Mouse (Mus musculus) CD4-positive, CD25-positive, alpha-beta regulatory T cell, adult 4 months (primary cell): ENCODE measurements around the gene Zdhhc6. TPM values are rescaled to one million over a fixed set of nuclear protein-coding genes. Genes with fewer than 3 reads are reported as not detected.

Experiments used
- ATAC-seq: one replicate; pipeline ENCODE4 v1.8.0; 2017
- polyA plus RNA-seq, 2 experiments: library from polyadenylated mRNA; unstranded; fragments of 100-300 nt; shearing (Covaris generic); gene quantifications; one replicate each; pipeline ENCODE4 v1.2.1; 2017

The Zdhhc6 gene
- polyA plus RNA-seq, 2 experiments from 2014 or later = 61.9 to 69.0 TPM

DNA sequence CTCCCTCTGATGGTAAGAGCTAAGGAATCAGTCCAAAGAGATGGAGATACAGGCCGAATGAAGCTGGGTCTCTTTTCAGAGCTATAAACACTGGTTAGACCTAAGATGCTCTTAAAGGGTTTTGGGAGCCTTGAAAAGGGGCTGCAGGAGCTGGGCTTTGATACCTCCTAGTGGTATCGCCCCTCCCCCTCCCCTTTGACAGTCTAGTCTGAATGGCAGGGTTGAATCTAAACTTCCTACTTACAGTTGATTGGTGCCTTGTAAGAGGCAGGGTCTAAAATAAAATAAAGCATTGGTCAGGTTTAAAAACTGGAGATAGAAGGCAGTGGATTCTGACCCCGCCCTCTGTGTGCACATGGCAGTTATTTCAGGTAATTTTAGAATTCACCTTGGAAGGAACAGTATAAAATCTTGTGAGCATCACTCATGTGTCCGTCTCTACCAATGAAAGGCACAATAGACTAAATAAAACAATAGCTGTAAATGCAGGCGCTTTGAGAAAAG, 61.3 kb downstream of the Zdhhc6 start:
- peak; percentile 62 for ATAC-seq

DNA sequence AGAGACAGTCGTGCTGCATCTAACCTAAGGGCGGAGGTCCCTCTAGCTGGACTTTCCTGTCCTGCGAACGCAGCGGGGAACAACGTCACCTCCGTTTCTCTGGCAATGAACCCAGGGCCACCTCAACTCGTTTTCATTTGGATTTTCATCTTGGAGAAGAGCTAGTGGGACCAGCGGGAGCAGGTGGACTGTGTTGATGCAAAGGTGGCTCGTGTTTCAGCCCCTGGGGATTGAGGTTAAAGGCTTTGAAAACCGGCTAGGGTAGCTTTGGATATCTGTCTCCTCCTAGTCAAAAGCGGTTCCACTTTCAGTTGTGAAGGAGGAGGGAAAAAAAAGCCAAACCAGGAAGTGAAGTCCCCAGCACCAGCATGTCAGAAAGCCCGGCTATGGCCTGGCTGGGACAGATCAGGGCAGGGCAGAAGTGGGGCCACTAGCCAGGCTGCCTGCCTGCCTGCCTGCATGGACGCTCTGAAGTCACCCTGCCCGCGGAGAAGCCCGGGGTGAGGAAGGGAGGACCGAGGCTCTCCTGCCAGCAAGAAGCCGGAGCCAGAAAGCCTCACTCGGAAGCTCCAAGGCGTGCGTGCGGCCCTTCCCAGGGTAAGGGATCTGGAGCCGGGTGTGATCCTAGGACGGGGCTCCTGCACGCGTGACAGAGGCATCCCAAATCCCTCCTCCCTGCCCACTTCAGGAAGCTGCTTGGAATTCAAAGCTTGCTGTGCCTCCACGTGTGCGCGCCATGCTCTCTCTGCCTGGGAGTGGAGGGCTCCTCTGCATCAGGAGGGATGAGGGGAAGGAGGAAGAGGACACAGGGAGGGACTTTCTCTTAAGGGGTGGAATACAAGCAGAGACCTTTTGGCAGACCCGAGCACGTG, 62.0 kb downstream of the Zdhhc6 start:
- ATAC-seq = peak; percentile 85

DNA sequence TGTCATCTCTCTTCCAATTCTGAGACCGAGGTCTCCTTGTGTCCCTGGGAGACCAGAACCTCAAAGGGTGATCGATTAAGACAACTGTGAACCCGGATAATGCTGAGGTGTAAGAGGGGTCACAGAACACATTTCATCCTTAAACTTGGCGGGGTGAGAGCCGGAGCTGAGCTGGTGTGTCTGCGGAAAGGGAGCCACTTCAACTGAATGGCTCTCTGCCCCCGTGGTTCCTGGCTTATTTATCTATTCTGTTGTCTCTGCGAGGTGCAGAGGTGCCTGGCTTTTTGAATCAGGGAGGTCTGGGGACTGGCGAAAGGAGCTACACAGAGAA, 62.6 kb downstream of the Zdhhc6 start:
- ATAC-seq = peak; percentile 28

DNA sequence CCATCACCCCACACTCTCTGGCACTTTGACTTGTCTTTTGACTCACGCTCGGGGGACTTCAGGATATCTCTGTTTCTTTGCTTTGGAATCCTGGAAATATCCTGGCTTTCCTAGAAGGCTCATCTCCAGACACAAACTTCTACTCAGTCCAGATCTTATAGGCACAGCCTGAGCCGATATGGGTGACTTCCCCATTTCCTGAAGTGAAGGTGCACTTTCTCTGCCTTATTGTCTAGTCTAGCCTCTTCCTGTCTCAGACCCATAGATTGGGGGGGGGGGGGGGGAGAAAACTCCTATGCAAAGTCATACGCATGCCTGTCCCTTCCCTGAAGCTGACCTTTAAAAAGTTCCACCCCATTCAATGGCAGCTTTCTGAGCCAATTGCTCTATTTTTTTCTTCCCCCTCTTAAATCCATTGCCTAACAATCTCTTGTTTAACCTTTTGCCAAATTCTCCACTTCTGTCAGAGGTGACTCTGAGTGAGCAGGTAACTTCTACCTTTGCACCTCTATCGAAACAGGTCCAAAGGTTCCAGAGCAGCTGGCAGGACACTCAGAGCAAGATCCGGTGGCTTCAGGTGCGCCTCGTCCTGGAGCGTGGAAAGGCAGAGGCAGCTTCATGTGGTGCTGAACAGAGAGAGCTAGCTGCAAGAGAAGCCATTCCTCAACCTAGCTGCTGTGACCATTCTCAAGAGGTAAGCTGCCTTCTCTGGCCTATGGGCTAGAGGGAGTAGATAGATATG, 64.3 kb downstream of the Zdhhc6 start, which contains the start of gene Acsl5:
Gene Acsl5, plus strand, starts transcription at position 556 of the 742 bp plus-strand sequence.
- ATAC-seq = no peak

DNA sequence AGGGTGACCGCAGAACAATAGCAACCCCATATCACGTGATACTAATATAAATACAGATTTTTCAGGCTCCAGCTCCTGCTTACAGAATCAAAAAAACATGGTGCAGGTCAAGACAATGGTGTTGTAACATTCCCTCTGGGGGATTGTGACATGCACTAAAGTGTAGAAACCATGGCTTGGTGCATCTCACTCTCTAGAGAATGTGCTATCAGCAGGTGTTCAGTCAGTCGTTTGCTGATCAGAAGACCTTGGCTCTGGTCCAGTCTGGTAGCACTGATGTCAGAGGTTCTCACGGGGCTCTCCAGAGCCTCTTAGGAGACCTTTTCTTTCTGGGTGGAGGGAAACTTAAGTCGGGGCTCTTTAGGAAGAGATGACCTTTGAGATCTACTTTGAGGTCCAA, 65.4 kb downstream of the Zdhhc6 start:
- no peak for ATAC-seq

DNA sequence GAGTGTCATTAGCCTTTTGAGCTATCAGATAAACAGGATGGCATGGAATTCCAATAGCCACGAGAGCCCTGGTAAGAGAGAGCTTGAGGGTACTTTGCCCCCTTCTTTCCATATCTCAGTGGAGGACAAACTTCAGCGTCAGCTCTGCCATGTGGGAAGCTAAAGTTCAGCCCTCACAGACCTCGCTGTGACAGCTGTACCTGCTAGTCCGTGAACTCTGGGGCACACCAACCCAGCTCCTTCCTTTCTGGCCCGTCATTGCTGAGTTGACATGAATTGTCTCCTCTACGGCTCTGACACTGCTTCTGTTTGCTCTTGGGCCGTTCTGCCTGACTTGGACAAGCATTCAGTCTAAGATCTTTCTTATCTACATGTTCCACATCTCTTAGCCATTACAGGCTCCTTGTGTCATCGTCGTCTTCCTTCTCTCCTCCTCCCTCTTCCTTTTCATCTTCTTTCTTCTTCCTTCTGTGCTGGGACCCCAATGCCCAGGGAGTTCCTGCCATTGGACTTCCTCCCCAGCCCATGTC, 67.8 kb downstream of the Zdhhc6 start:
- no peak for ATAC-seq

DNA sequence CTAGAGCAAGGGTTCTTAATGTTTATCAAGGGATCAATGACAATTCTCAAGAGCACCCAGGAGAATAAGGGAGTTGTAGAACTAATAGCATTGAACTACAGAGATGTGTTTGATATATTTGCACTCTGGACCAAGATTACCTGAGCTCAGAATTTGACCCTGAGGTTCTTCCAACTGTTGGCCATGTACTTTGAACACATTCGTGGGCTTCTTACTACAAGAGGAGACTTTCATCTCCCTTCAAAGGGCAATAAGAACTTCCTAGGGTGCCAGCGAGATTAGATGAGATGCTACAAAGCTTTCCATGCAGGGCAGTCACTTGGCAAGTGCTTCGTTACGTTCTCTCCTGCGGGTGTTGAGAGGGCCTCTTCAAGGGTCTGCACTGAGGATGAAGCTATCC, 68.3 kb downstream of the Zdhhc6 start:
- ATAC-seq = no peak

DNA sequence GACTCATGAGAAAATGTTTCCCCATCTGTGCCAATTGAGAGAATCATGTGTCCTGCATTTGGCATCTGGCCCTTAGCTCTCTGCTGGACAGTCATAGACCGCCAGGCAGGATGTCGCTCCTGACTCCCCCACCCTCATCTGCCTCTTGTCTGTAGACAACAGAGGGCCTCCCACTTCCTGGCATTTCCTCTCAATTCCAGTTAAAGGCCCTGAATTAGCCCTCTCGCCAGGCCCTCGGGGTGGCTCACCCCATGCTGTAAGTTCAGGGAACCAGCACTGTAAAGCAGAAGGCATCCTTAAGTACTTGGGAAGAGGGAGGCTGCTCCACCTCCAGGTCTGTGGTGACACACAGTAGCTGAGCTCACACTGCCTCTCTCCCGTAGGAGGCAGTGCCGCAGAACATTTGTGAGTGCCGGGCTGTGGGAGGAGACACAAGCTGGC, 71.0 kb downstream of the Zdhhc6 start:
- no peak for ATAC-seq

DNA sequence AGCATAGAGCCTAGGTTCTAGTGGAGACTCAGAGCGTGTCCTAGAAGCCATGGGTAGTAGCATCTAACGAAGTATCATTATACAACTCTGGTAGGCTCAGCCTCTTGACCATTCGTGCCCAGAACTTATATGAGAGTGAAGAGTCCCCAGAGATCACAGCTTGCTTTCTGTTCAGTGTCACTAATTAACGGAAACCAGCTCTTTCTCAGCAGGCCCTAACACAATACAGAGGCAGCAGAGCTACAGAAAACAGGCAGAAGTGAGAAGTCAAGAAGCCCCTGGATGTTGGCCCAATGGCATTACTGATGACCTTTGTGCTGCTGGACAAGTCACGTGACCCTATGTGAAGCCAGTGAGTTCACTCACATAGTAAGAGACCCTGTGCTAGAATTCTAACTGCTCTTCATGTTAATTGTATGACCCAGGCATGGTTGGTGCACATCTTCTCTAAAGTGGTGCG, 74.6 kb downstream of the Zdhhc6 start, which contains the start of gene Gucy2g:
Gene Gucy2g, minus strand, starts transcription at position 51 of the 460 bp plus-strand sequence.
- no peak for ATAC-seq

DNA sequence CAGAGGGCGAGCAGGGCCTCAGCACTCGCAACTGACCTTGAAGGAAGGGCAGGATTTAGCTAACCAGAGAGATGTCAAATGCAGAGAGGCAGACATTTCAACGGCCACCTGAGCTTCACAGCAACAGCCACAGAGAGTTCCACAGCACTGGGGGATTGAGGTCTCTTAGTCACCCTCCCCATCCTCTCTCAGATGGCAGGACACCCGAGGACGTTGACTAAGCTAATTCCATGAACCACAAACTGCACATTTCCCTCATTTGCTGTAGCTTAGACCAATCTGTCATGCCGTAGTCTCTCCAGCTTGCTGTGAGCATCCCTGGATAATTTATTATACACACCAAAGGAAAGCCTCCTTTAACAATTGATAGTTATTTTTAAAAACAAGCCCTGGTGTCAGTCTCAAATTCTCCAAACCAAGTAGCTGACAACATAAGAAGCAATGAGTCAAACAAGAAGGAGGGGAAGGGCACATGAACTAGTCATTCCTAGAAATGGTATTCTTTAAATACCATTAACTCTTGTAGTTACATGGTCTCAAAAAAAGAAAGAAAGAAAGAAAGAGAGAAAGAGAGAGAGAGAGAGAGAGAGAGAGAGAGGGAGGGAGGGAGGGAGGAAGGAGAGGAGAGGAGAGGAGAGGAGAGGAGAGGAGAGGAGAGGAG, 75.9 kb downstream of the Zdhhc6 start:
- ATAC-seq = no peak

DNA sequence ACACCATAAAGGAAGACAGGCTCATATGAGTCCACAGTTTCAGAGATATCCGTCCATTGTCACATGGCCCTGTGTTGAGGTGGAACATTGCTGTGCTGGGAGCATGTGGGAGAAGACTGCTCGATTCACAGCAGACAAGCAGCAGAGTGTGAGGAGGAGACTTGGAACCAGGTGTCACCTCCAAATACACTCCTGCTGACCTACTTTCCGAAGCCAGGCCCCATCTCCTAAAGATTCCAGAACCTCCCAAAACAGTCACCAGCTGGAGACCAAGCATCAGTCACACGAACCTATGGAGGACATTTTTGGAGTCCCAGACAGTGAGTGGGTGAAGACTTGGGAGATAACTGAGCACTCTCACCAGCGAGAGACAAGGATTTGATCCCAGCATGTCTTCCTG, 79.3 kb downstream of the Zdhhc6 start:
- no peak for ATAC-seq

DNA sequence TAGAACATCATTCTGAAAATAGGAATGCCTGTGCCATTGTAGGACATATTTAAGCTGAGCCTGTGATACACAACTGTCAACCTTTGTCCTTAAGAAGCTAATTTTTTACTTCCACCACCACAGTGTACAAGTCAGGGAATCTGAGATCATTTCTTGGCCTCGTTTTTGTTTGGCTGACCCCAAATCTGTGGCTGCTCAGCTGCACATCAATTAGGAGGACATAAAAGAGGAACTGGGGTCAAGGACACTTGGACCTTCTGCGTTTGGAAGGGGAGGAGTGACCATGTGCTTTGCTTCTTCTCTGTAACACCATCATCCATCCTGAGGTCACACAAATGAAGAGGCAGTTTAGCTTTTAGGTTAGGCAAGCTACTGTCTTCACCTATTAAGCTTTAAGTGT, 79.8 kb downstream of the Zdhhc6 start:
- ATAC-seq = no peak

DNA sequence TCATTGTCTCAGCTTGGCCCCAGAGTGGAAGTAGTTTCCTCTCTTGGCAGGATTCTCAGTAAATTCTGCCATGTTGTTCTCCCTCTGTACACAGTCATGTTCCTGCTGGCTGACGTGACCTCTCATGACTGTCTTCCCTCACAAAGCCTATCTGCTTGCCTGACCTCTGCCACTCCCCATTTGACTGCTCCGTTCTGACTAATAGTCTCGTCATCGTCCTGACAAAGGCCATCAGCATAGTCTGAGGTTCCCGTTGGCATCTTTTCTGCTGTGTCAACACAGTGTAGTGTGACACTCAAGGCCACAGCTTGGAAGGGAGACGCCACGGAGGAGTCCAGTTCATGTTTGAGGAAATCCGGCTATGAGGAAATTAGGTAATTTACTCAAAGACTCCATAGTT, 83.7 kb downstream of the Zdhhc6 start:
- ATAC-seq = no peak

DNA sequence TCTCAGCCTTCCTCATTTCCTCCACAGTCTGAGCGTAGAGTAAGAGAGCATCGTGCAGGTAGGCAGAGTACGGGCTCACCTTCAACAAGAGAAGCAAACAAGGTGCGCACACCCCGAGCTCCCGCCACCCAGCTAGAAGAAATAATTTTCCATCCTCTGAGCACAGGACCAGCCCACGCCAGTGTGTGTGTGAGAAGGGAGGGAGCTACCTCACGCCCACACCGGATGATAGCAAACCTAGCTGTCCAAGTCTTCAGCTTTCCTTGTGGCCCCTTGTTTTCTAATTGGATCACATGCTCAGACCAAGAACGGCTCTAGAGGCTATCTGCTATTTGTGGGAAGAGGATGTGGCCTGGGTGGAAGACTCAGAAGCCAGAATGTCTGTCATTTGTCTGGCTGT, 84.8 kb downstream of the Zdhhc6 start:
- ATAC-seq = no peak

DNA sequence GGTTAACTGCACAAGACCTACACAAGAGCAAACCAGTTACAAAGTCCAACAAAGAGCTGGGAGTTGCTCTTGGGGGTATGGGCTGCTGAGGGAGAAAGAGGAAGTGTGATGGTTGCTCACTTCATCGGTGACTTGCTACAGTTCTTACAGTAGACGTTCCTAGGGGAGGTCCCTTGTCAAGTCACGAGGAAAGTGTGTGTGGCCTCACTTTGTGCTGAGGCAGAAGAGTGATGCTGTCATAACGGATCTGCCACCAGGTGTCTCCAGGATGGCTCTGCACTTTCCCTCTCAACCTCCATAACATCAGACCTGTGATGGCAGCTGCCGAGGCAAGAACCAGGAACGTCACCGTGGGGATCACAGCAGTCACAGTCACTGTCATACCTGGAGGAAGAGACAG, 88.7 kb downstream of the Zdhhc6 start:
- no peak for ATAC-seq

DNA sequence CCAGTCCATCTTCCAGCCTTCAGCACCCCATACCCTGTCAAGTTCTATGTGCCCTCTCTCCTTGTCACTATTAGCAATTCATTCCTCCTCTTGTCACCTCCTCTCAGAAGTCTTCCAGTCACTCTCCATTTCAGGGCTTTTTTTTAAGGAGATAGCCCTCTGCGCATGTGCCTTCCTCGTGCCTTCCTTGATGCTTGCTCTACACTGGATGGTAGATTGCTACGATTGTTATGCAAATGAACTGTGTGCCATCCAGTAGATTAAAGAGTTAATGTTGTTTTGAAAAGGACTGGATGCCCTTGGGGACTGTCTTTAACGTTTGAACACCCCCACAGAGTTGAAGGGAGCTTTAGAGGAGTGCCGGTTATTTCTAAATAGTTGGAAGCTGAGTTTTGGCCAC, 89.2 kb downstream of the Zdhhc6 start:
- no peak for ATAC-seq

DNA sequence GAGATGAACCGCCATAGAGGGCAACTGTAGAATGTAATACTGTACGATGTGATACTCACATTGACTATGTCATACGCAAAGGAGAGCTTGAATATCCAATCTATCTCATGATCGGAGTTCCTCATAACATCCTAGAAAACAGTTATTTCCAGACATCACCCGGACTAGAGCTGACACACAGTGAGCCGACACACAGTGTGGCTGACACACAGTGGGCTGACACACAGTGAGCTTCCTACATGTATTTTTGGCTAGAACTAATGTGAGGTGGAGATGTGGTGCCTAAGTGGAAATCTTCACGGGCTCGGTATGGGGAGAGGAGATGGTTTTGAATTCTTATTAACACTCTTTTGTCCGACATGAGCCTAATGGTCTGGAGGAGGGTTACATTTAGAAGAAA, 93.6 kb downstream of the Zdhhc6 start:
- ATAC-seq = no peak

Other genes starting within 250 kb of the Zdhhc6 start
- gene Gpam, start 188.8 kb downstream of the Zdhhc6 start, polyA plus RNA-seq = 1 to 10 TPM; 1.6 to 2.1 TPM
- not detected for gene Tectb, start 135.3 kb downstream of the Zdhhc6 start, polyA plus RNA-seq
- gene Gucy2g, start 74.8 kb downstream of the Zdhhc6 start, polyA plus RNA-seq = under 1 TPM in 1 of 2 experiments, not detected in 1; 0.15 TPM
- gene Acsl5, start 64.1 kb downstream of the Zdhhc6 start, polyA plus RNA-seq = 10 to 100 TPM; 66.4 to 83.1 TPM
- 10 to 100 TPM; 32.4 to 45.4 TPM for gene Vti1a, start 263 bp upstream of the Zdhhc6 start, polyA plus RNA-seq